Mouse (Mus musculus) fat pad, adult 2 months (tissue): ENCODE data around the gene Ubl4b.

Experiments used
- DNase-seq: peaks from one replicate; pipeline ENCODE4 v3.0.0-alpha.2; 2011; ENCODE audit warnings: low read depth, low spot score; ENCODE audit errors: extremely low read depth

The Ubl4b gene

DNA sequence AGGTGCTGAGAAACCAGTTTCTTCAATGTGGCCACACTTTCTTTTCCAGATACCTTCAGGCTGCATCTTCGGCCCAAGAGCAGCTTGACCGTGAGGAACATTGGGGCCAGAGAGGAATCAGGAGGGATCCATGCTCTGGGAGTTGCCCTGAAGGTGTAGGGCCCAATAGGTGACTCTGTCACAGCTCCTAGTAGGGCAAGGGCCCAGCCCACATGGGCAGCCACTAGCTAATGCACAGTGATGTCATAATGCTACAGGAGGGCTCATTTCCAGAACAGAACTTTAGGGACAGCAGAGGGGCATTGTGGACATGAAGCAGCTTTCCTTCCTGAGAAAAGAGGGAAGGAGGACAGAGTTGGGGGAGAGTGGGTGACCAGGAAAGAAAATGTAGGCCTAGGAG is at the start of gene Ubl4b:
Gene Ubl4b, minus strand, starts transcription at position 232 of the 400 bp plus-strand sequence.
- no peak for DNase-seq

DNA sequence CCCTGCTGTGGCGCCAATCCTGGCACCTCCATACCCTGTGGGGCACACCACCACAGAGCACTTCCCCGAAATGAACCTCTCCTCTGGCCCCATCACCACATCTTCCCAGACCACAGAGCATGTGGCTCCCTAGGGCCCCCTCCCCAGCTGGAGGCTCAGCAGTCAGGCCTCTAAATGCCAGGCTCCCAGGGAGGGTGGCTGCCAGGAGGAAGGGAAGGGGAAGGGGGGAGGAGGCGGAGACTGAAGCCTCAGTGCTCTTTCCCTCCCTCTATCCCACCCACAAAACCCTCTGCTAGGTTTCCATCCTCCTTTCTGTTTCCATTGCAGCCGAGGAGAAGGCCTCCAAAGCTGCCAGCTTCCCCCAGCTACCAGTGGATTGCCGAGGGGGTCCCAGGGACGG is 45.3 kb upstream of the Ubl4b start:
- no peak for DNase-seq

DNA sequence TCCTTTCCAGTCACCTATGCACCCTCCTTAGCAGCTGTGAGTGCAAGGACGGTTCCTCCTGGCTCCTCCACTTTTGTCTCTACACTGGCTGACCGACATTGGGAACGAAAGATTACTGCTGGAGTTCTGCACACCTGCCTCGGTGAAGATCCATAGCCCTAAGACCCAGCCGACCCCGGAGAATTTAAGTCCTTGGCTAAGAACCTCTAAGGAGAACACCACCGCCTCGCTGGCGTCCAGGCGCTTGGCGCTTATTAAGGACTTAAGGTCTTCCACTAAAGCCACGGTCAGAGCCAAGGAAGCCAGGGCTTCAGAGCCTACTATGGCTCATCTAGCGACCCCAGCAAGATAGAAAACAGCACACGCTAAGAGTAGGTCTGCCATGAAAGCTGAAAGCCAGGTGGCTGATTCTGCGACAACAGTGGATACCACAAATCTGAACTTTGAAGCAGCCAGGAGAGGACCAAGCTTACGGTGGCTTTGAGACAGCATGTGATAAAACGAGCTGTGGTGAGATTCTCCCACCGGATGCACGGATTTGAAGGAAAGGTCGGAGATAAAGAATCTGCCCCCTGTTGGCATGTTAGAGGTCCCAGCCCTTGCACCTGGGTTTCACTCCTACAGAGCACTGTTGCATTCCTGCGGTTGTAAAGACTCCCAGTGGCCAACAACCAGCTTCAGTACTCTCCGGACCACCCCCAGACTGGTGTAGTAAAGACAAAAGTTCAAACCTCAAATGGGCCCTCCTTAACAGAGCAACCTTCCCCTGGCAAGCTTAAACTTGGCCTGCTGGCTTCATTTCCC is 42.9 kb upstream of the Ubl4b start:
- no peak for DNase-seq

DNA sequence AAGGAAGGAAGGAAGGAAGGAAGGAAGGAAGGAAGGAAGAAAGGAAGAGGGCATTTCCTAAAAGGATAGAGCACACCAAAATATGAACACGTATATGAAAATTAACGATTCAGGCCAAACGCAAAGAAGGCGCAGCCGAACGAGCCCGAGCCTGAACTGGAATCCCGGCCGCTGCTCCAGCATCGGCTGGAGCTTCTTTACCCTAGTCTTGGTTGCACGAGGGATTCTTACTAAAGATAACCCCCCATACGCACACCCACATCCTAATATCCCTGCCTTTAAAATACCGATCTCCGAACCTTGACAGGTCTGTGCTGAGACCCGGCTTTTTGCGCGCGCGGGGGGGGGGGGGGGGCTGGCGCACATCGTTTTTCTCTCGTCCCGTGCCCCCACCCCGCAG is 42.3 kb upstream of the Ubl4b start:
- DNase-seq, result no peak

DNA sequence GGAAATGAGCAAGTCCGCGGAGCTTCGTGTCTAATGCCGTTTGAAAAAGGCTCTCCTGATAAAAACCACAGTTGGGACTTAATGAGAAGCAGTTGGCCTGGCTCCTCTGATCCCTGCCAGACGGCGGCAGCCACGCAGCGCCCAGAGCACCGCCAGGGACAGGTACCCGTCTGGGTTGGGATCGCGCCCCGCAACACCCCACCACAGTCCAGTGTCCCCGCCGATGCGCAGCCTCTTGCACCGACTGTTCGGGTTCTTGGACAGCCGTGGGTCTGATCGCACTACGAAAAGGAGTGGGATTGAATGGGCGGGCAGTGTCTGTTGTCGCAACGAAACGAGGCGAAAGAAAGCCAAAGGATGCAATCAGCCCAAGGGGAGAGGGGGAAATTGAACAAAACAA is 41.7 kb upstream of the Ubl4b start:
- DNase-seq, result no peak

DNA sequence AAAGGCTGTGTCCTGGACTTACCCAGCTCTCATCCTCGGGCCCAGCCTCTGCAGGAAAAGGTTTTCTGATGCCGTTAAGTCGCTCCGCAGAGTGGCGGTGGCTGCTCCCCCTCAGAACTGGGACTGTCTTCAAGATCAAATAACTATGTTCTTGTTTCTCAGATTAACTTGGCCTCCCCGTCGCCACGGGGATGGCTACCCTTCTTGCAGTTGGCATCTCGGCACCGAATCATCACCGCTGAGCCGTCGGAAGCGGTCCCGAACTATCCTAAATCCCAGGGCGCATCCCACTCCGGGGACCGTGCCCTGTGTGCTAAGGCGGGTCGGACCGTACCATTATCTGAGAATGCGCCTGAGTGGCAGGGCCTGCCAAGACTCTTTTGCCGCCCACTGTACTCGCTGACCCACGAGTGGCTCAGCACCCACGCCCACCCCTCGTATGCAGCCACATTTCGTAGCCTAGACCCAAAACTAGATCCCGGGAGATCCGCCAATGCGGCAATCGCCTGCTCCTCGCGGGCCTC is 41.1 kb upstream of the Ubl4b start:
- no peak for DNase-seq

DNA sequence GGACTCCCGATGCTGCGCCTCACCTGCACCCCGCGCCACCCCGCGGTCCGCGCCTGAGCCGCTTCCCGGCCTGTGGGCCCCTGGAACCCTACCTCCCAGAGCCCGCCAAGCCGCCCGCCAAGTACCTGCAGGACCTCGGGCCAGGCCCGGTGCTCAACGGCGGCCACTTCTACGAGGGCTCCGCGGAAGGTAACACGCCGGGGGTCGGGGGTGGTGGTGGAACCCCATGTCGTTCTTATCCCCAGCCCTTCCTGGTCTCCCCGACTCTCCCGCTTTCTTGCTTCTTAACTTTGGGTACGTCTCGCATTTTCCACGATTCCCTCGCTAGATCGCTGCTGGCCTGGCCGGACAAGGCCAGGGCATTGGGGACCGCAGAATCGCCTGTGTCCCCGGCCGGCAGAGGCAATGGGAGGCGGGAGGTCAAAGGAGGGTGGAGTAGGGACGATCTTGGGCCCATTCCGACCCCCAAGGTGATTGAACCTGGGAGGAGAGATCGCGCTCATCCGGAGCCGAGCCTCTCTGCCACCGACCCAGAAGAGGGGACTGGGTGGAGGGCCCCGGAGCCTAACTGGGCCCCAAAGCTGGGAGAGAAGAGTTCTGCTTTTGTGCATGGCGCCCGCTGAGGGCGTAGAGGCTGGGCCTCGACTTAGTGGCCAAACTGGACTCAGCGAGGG is 40.5 kb upstream of the Ubl4b start:
- no peak for DNase-seq

DNA sequence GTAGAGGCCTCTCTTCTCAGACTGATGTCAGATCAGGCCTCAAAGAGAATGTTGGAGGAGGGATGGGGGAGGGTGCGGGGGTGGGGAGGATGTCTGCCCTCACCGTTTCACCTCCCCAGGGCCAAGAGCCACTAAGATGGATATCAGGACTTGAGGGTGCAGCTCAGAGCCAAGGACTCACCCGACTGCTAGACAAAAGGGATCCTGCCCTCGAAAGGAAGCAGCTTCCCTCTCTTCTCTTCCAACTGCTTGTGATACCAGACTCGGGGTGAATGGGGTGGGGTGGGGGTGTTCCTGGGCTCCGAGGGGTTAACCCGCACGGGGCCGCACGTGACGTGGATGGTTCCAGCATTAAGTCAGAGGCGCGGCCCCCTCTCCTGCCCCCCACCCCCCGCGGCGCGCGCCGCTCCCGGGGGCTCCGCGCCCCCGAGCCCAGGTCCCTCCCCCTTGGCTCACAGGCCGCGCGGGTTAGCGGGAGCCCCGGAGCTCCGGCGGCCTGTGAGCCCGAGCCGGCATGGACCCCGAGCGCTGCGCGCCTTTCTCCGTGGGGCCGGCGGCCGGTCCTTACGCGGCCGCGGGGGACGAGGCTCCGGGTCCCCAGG is 39.9 kb upstream of the Ubl4b start, which contains the start of gene Alx3:
Gene Alx3, plus strand, starts transcription at position 370 of the 602 bp plus-strand sequence.
- no peak for DNase-seq

DNA sequence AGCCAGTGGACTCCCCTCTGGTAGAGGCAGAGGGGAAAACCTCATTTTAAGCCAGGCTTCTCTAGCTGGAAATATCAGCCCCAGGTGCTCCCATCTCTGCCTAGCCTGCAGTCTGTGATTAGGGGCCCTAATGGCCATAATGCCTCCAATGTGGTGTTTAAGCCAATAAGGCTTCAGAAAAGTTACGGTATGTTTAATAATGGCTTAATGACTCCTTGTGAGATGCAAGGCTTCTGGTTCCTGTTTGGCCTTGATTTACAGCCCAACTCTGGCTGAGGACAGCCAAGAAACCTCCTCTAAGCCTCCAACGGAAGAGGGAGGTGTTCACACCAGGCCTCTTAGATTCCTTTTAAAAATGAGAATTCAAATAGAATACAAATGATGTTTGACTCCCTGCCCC is 38.8 kb upstream of the Ubl4b start:
- DNase-seq, result no peak

DNA sequence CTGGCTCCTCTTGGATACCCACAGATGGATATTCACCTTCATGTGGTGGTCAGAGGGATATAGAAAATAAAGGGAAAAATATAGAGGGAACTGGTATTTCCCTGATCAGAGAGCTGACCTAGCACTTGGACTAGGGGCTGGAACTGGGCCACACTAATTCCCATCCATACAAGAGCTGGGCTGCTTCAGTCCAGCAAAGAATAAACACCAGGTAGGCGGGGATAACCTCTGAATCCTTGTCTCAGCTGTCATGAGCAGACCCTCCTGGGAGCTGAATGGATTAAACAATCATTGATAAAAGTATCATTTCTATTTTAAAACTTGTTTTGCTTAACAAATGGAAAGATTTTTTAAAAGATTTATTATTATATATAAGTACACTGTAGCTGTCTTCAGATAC is 36.7 kb upstream of the Ubl4b start:
- DNase-seq, result no peak

DNA sequence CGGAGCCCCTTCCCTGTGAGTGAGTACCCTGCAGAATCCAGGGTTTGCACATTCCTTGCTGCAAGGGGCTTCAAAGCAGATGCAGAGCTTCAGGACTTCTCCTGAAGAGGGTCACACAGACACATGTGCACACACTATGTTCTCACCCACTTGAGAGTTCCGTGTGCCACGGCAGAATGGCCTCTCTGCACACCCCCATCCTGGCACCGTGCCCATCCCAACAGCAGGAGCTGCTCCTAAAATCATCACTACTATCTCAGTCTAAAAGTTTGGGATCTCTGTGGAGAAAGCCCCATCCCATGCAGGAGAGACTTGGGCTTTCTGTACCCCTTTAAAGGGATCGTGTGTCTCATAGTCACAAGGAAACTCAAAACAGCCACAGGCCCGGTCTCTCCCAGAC is 31.6 kb upstream of the Ubl4b start:
- DNase-seq, result no peak

DNA sequence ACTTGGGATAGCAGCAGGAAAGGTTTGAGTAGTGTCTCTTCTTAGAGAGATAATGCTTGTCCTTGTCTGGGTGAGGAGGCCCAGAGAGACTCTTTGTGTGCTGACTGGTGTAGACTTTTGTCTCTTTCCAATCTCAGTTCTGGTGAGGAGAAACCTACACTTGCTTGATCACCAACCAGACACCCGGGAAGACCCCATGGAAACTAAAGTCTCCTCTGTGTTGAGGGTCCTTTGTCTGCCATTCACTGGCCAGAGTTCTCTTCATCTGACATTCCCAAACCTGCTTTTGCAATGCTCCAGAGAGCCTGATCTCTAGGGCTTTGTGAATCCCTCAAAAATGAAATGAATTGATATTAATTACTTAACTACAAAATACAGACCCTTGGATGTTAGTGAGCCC is 29.0 kb upstream of the Ubl4b start:
- DNase-seq, result no peak

DNA sequence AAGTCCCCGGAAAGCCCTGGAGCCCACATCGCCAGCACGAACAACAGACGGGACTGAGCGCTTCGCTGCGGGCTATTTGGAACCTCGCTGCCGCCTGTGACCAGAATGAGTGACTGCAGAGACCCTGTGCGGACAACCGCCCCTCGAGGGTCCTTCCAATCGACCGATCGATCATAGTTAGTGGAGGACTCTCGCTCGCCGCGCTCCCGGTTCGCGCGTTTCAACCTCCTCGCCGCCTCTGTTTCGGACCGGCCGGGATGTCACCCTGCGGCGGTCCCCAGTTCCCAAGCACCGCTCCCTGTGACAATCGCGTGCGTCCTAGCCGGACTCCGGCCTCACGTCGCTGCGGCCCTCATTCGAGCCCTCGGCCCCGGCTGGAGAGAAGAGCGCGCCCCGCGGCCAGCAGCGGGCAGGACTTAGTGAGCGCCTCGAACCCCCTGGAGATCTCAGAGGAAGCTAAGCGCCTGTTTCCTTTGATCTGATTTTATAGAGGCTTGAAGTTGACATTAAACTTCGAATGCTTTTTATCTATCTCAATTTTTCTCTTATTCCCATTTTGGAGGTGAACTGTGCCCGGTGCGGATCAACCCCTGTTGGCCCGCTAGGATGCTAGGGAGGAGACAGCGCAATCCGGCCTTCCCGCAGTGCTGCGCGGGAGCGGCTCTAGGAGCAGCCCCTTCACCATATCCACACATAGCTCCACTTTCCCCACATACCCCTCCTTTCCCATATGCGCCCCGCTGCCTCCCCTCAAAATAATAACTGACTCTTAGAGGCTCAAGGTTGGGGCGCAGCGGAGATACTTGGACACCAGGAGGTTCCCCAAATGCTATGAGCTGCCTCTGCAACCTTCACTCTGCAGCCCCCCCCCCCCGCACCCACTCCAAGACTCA is 28.2 kb upstream of the Ubl4b start:
- DNase-seq, result no peak

DNA sequence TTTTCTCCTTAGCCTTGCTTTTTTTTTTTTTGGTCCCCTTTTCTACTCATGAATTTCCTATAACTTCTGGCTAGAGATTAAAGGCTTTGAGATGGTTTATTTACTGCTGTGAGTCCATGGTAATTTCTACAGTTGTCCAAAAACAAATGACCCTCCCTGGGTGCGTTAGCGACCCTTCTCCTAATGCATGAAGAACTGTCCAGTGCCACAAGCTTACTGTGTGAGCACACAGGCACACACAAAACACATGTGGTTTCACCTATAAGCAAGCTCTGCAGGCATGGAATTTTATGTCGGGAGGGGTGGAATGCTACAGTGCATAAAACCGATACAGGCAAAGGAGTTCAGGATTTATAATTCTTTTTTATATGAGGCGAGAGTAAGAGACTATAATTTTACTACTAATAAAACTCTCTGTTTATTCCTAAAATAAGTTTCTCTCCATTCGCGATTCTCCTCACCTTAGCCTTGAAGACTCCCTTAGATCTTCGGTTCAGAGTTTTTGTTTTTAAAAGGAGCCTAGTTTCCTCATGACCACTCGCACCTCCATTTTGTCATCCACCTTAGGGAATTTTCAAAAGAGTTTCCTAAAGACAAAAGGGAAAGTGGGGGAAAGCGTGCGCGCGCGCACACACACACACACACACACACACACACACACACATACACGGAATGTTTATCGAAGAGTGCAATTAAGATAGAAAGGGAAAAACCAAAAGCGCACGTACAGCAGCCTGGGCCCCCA is 27.4 kb upstream of the Ubl4b start:
- DNase-seq, result no peak

DNA sequence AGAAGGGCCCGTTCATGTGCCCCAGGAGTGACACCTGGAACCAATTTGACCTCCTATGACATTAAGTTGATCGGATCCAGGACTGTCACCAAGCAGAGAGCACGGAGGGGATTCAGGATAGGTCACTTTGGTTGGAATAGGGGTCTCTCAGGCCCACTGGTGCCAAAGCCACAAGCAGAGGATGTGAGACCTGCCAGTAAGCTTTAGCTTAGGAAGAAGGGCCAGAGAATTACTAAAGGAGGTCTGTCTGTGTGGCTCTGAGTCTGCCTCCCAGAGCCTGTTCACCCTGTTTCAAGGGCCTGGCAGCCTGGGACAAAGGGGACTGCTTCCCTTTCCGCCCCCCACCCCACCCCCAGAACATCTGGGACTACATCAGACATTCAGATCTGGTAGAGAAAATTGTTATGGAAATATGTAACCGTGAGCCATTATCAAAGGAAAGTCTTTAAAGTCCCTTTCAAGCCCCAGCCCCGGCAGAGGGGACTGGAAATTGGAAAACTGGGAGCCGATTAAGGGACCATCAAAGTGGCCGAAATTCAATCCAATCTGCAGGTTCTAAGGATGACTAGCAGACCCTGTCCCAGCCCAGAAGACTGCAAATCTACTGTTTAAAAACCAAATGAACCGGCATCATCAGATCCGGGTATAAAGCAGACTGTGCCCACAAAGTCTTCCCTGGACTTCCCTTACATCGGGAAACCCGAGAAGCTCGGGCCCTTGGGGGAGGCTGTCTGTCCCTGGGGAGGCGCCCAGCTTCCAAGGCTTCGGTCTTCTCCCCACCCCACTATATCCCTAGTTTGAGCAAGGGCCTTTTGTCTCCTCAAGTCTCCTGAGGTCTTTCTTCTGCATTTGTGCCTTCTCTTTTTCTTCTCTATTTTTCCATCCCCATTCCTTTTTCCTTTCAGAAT is 26.5 kb upstream of the Ubl4b start:
- DNase-seq, result no peak

DNA sequence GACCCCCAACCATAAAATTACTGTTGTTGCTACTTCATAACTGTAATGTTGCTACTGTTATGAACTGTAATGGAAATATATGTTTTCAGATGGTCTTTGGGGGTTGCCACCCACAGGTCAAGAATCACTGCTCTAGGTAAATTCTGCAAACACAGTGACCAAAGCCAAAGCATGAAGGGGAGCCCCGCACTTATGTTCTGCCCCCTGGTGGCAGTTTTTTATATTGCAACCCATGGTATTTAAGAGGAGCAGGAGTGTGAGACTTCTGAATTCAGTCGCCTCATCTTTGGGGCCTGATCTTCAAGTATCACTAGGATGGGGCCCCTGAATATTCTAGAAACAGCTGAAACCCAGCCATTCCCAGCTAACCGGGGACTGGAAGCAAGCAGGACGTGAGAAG is 24.6 kb upstream of the Ubl4b start:
- no peak for DNase-seq

DNA sequence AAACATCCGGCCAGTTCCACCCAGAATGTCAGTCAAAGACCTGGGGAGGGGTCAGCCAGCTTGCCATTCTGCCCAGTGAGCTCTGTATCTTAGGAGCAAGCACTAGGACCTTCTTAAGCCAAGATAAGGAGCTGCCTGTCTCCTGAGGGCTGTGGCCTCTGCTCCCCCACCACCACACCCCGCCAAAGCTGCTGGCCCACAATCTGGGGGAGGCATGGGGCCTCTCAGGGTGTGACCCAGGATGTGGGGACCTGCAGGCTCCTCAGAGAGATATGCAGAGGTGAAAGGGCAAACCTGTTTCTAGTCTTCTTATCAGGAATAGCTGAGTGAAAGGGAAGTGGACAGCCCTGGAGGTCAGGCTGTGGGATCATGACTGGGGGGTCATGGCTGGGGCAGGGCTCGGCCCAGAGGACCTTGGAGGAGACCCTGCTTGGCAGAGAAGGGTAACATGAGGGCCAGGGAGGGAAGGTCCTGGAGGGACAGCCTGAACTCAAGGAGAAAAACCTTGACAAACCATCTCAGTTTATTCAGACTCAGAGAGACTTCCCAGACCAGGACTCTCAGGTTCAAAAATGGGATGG is 23.0 kb upstream of the Ubl4b start:
- no peak for DNase-seq

DNA sequence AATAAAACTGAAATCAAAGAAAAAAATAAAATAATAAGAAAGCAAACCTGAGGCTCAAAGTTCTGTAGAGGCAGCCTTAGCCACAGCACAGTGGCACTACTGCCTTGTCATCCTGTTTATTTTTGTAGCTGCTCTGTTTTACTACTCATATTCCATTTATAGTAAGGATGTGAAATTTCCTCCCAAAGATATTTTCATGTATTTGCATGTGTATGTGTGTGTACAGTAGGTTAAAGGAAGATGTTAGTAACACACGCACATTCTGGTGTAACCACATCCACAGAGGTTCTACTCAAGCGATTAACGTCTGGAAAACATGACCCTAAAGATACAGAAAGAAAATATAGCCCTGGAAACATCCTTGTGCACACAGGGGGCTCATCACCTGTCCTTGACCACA is 21.9 kb upstream of the Ubl4b start:
- no peak for DNase-seq

DNA sequence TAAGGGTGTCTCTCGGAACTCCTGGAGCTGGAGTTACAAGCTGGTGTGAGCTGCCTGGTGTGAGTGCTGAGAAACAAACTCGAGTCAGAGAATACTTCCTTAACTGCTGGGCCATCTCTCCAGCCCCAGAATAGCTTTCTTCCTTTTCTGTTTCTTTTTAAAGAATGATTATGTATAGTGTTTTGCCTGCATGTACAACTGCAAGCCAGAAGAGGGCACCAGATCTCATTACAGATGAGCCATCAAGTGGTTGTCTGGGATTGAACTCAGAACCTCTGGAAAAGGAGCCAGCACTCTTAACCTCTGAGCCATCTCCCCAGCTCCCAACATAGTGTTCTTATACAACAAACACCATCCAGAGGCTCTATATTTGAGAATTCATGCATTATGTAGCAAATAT is 16.3 kb upstream of the Ubl4b start:
- no peak for DNase-seq
